24 mouse cellular contexts compared by ENCODE assay signal in the genomic region with DNA sequence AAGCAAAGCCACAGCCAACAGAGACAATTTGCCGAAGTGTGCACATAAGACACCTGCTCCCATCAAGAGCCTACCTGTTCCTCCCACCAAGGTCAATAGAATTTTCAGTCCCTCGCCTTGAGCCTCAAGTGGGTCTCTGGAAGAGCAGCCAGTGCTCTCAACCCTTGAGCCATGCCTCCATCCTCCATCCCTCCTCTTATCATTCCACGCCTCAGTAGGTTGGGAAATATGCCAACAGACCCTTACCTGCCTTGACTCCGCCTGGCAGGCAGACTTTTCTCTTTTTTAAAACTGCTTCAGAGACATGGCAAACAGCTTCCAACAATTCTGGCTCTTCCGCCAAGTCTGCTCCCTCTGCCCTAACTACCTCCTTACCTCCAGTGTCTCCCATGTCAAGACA.
"Had no signal": no experiment of that assay in that cellular context is flagged by ENCODE, and none has a peak within 500 bp of the region (broad histone marks: within the 10 kb centered on the region; RNA-seq: fewer than 3 reads in every experiment).

No protein-coding gene starts in this region.

- DNase-seq: gastrocnemius, adult 2 months; gastrocnemius, postnatal 10 days; gastrocnemius, postnatal 25 days; heart, adult 18-20 months; heart, postnatal 10 days; kidney, adult 18-20 months; kidney, adult 8-10 months; kidney, postnatal 10 days; kidney, postnatal 25 days; kidney, postnatal 4 days; liver had no signal

- ATAC-seq: hindbrain, embryonic 16.5 days; inflammation-experienced regulatory T-cells, adult 6 months; intestine, embryonic 15.5 days; intestine, postnatal 0 days had no signal

- H3K36me3 ChIP-seq: heart, embryonic 10.5 days; heart, embryonic 12.5 days; hindbrain, embryonic 10.5 days; hindbrain, embryonic 12.5 days; intestine, embryonic 15.5 days; limb, embryonic 10.5 days; limb, embryonic 12.5 days had no signal

- H3K9ac ChIP-seq: heart, embryonic 12.5 days; hindbrain, embryonic 12.5 days; hindbrain, embryonic 14.5 days; intestine, embryonic 15.5 days; limb, embryonic 12.5 days had no signal

- H3K4me1 ChIP-seq: heart, embryonic 10.5 days; heart, embryonic 12.5 days; hindbrain, embryonic 10.5 days; hindbrain, embryonic 12.5 days; intestine, embryonic 15.5 days; limb, embryonic 10.5 days; limb, embryonic 12.5 days had no signal

- H3K4me2 ChIP-seq: heart, embryonic 12.5 days; hindbrain, embryonic 12.5 days; hindbrain, embryonic 14.5 days; intestine, embryonic 15.5 days; limb, embryonic 12.5 days had no signal

- H3K27ac ChIP-seq: gastrocnemius, adult 2 months; heart, embryonic 10.5 days; hindbrain, embryonic 10.5 days; hindbrain, embryonic 12.5 days; hindbrain, embryonic 14.5 days; intestine, embryonic 15.5 days; layer of hippocampus, adult 2 months; left cerebral cortex, adult 2 months; limb, embryonic 10.5 days; limb, embryonic 12.5 days had no signal

- H3K9me3 ChIP-seq: heart, embryonic 10.5 days; heart, embryonic 12.5 days; hindbrain, embryonic 10.5 days; hindbrain, embryonic 12.5 days; intestine, embryonic 15.5 days; limb, embryonic 10.5 days; limb, embryonic 12.5 days had no signal

- H3K4me3 ChIP-seq: gastrocnemius, adult 2 months; heart, embryonic 10.5 days; heart, embryonic 12.5 days; hindbrain, embryonic 10.5 days; hindbrain, embryonic 12.5 days; intestine, embryonic 15.5 days; layer of hippocampus, adult 2 months; left cerebral cortex, adult 2 months; limb, embryonic 10.5 days; limb, embryonic 12.5 days had no signal

- H3K27me3 ChIP-seq: hindbrain, embryonic 12.5 days; intestine, embryonic 15.5 days had no signal
